Mouse (Mus musculus) forebrain, postnatal 0 days (tissue): ENCODE results near the gene Spns1. TPM values are rescaled to one million over a fixed set of nuclear protein-coding genes. Genes with fewer than 3 reads are reported as not detected.
"Not testable (repeated sequence)": the region's sequence is repeated elsewhere in the genome, so short reads cannot be mapped to it uniquely, and the experiment has no call there.

Source experiments
- ATAC-seq: fragments of 200-750 bp; cut with Nextera tagmentation; 2 replicates; pipeline ENCODE4 v1.8.0; 2017; ENCODE audit warnings: mild to moderate bottlenecking, moderate library complexity
- DNase-seq: peaks from one replicate; pipeline ENCODE4 v3.0.0-alpha.2; 2015
- H3K27ac ChIP-seq: fragments of 300-500 bp; sonication (generic); 2 replicates; pipeline ENCODE4 v1.5.1; 2014; ENCODE audit warnings: low read depth, mild to moderate bottlenecking, antibody characterized with exemption, low read length, moderate library complexity, mixed read lengths
- H3K27me3 ChIP-seq: fragments of 300-500 bp; sonication (generic); 2 replicates; pipeline ENCODE4 v1.6.1; 2014; ENCODE audit warnings: mild to moderate bottlenecking, low read length, mixed read lengths; ENCODE audit not compliant: insufficient read depth
- H3K36me3 ChIP-seq: fragments of 300-500 bp; sonication (generic); 2 replicates; pipeline ENCODE4 v1.6.1; 2014; ENCODE audit warnings: mild to moderate bottlenecking, moderate library complexity; ENCODE audit not compliant: insufficient read depth
- H3K4me1 ChIP-seq: fragments of 300-500 bp; sonication (generic); 2 replicates; pipeline ENCODE4 v1.6.1; 2014; ENCODE audit warnings: antibody characterized with exemption; ENCODE audit not compliant: insufficient read depth
- H3K4me2 ChIP-seq: fragments of 300-500 bp; sonication (generic); 2 replicates; pipeline ENCODE4 v1.6.1; 2014; ENCODE audit warnings: low read depth, mild to moderate bottlenecking, moderate library complexity
- H3K4me3 ChIP-seq: fragments of 300-500 bp; sonication (generic); 2 replicates; pipeline ENCODE4 v1.5.1; 2014; ENCODE audit warnings: low read depth, low read length, mixed read lengths
- H3K9ac ChIP-seq: fragments of 300-500 bp; sonication (generic); 2 replicates; pipeline ENCODE4 v1.6.1; 2014; ENCODE audit warnings: mild to moderate bottlenecking
- H3K9me3 ChIP-seq: fragments of 300-500 bp; sonication (generic); 2 replicates; pipeline ENCODE4 v1.6.1; 2016; ENCODE audit warnings: low read length
- CTCF ChIP-seq: sonication (generic); IDR thresholded peaks from 2 replicates; pipeline ENCODE4 v1.5.1; 2016; ENCODE audit warnings: antibody characterized with exemption, control low read depth, low read depth
- WGBS: fragments of 180-500 bp; shearing (Covaris S2); extraction: QIAGEN DNeasy Blood & Tissue Kit; methylation state at CpG from one replicate; pipeline ENCODE4 v1.1.7; 2014; 5-methylcytosine and 5-hydroxymethylcytosine counted together
- microRNA-seq, 2 experiments: library from miRNA; unstranded; fragments of <30 nt; microRNA quantifications; one replicate each; pipeline ENCODE4; 2016
- polyA plus RNA-seq: library from polyadenylated mRNA; unstranded; fragments of >200 nt; fragmentation: Nextera tagmentation; extraction: Ambion mirVana; gene quantifications from 2 replicates; pipeline ENCODE4 v1.2.1, GENCODE M21; 2015
- total RNA-seq: library from RNA; depleted of rRNA; stranded (reverse); fragments of >200 nt; gene quantifications from 2 replicates; pipeline ENCODE4 v1.2.3, GENCODE M21; 2014; rRNA removed

Gene Spns1
- total and polyA plus RNA-seq, 2 experiments from 2014 or later = 78.4 to 102 TPM

DNA sequence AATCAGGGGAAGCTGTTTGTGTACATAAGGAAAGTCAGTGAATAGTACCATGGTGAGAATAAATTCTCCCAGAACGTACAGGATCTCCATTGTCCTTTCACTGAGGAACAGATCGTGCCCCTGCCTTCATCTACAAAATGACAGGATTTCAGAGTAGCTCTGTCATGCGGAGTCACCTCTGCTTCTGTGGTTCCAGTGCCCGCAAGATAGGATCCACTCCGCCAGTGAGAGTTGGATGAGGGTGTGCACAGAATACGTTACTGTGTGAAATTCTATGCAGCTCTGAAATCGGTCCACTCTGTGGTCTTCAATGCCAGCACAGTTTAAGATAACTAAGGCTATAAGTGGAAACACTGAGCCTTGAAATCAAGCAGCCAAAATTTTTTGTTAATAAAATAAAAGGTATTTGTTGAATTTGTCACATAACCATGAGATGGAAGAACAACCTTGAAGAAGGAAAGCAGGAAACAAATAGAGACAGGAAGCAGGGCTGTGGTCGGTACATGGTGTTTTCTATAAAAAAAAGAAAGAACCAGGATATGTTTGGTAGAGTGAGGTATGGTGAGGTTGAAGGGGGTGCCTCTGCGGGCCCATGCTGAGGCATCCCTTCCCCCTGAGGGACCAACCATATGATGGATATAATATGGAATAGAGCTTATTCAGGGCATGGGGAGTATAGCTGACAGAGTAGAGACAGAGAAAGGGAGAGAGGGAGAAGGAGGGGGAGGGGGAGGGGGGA lies 47.2 kb downstream of the Spns1 start:
- no peaks in the 10 kb centered on the region for H3K4me1 ChIP-seq
- no peak overlapping the region for H3K9ac ChIP-seq
- no peak overlapping the region for H3K4me2 ChIP-seq
- no peaks in the 10 kb centered on the region for H3K9me3 ChIP-seq
- H3K27me3 ChIP-seq = peaks cover 5% of the 10 kb centered on the region
- no peak for TF ChIP-seq CTCF
- 92% methylated on average over 9 of the region's 9 CpGs for WGBS
- no peak overlapping the region for H3K4me3 ChIP-seq
- ATAC-seq (no peak), DNase-seq (no peak)
- H3K27ac ChIP-seq = no peak overlapping the region
- H3K36me3 ChIP-seq = no peaks in the 10 kb centered on the region

DNA sequence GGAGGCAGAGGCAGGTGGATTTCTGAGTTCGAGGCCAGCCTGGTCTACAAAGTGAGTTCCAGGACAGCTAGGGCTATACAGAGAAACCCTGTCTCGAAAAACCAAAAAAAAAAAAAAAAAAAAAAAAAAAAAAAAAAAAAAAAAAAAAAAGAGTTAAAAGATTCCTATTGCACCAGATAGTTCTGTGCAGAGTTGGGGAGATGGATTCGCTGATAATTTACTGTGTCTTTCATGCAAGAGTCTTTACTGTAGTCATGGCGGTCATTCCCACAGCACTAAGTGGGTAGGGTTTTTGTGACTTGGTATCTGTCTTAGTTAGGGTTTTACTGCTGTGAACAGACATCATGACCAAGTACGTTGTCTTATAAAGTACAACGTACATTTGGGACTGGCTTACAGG lies 48.4 kb downstream of the Spns1 start:
- 90% methylated on average over 5 of the region's 6 CpGs for WGBS
- DNase-seq, H3K9me3 ChIP-seq, H3K4me1 ChIP-seq, ATAC-seq, H3K4me3 ChIP-seq, H3K9ac ChIP-seq, H3K27ac ChIP-seq, H3K27me3 ChIP-seq, H3K4me2 ChIP-seq, H3K36me3 ChIP-seq: not testable (repeated sequence)

DNA sequence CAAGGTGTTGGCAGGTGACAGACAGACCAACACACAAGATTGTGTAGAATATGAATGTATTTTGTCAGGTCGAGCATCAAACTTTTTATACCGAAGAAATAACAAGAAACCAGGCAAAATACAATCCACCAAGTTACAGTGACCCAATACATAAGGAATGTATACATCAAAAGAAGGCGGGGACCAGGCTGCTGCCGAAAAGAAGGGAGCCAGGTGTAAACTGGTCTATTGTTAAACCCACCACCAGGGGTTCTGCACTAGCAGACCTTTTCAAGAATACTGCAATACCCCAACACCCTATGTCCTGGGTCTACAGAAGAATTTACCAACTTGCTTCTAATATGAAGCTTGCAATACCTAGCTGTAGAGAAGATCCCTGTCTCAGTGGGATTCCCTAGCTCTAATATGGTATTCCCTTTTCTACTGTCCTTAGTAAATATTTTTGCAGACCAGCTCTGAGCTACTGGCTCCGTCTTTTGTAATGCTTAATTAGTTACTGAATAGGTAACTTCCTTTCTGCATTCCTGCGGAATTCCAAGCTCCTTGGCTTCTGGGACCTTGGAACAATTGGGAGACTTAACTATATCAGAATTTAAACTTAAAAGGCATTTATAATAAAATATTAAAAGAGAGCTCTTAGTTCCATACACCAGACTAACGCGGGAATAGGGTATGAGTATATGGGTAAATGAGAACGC lies 51.5 kb downstream of the Spns1 start:
- not testable (repeated sequence) for H3K27ac ChIP-seq, H3K27me3 ChIP-seq, H3K4me2 ChIP-seq, ATAC-seq, H3K4me3 ChIP-seq, H3K4me1 ChIP-seq, DNase-seq, H3K9ac ChIP-seq, H3K36me3 ChIP-seq, H3K9me3 ChIP-seq
- WGBS = 21% methylated on average over 9 of the region's 9 CpGs

DNA sequence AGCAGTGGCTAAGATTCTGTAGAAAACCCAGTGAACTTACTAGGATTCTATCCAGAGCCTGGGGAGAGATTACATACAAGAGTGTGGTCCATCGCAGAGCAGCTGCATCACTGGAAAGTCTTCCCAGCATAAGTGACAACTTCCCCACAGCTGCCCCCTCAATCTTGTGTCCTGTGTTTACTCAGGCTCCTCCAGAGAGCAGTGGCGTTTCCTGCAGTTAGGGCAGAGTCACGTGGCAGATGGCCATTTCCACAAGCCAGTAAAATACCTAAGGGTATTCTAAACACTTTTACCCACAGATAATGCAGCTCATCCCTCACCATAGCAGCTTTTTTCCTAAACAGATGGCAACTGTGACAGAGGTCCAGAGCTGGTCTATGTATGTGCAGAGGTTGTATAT lies 52.5 kb downstream of the Spns1 start:
- no peak for DNase-seq
- H3K27ac ChIP-seq = no peak overlapping the region
- WGBS = 49% methylated on average over 3 of the region's 3 CpGs
- no peak overlapping the region for H3K4me2 ChIP-seq
- no peaks in the 10 kb centered on the region for H3K9me3 ChIP-seq
- no peaks in the 10 kb centered on the region for H3K36me3 ChIP-seq
- H3K4me1 ChIP-seq = no peaks in the 10 kb centered on the region
- no peak for TF ChIP-seq CTCF
- no peak for ATAC-seq
- peaks cover 5% of the 10 kb centered on the region for H3K27me3 ChIP-seq
- no peak overlapping the region for H3K9ac ChIP-seq
- H3K4me3 ChIP-seq = no peak overlapping the region

DNA sequence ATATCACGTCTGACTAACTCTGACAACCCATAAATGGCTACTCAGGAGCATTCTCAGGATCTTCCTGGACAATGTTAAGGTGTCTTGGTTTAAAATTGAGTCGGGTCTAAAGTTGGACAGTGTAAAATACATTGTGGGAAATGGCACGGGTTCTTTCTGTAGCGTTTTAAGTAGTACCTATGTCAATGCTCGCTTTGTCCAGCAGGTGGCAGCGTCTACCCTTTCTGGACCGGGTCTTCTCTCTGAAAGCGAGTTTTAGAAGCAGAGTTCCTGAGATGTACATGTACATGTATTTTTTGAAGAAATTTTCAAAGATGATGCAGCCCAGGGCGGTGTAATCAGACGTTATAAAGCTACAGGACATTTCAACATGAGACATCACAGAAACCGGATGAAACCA lies 53.5 kb downstream of the Spns1 start:
- Histone ChIP-seq H3K27ac (no peak overlapping the region), H3K4me2 (no peak overlapping the region), H3K36me3 (no peaks in the 10 kb centered on the region), H3K27me3 (peaks cover 5% of the 10 kb centered on the region), H3K4me3 (no peak overlapping the region), H3K4me1 (no peaks in the 10 kb centered on the region), H3K9ac (no peak overlapping the region), H3K9me3 (no peaks in the 10 kb centered on the region)
- peak; percentile 91 for TF ChIP-seq CTCF
- peak; percentile 93 for DNase-seq
- peak; percentile 50; the same call in 1 of the 2 replicates for ATAC-seq
- WGBS = 6% methylated on average over 11 of the region's 11 CpGs

Small RNA genes within 50 kb of the gene (microRNA-seq; reads per million reads assigned to microRNA genes)
- gene Mir7058 = 0 reads per million in 2 experiments

Other genes with a start within 250 kb of the Spns1 start
- 70.6 and 81.4 TPM in 2 replicates for gene Xpo6, start 176.9 kb downstream of the Spns1 start, total RNA-seq
- gene Xpo6, start 176.9 kb downstream of the Spns1 start, polyA plus RNA-seq = 29.8 and 42.8 TPM in 2 replicates
- gene Sbk1, start 104.8 kb downstream of the Spns1 start, total RNA-seq = 445 and 497 TPM in 2 replicates
- gene Sbk1, start 104.8 kb downstream of the Spns1 start, polyA plus RNA-seq = 204 and 224 TPM in 2 replicates
- gene Lat, start 7.9 kb downstream of the Spns1 start, total RNA-seq = 1.4 and 1.7 TPM in 2 replicates
- gene Lat, start 7.9 kb downstream of the Spns1 start, polyA plus RNA-seq = 0.15 and 0.38 TPM in 2 replicates
- 5.2 and 6.3 TPM in 2 replicates for gene Nfatc2ip, start 19.3 kb upstream of the Spns1 start, total RNA-seq
- 2.2 and 2.4 TPM in 2 replicates for gene Nfatc2ip, start 19.3 kb upstream of the Spns1 start, polyA plus RNA-seq
- gene Cd19, start 37.4 kb upstream of the Spns1 start, total RNA-seq = 0.67 TPM in 1 of 2 replicates, not detected in the other
- gene Cd19, start 37.4 kb upstream of the Spns1 start, polyA plus RNA-seq = not detected in 2 replicates
- 26.1 and 26.4 TPM in 2 replicates for gene Rabep2, start 51.3 kb upstream of the Spns1 start, total RNA-seq
- 17.3 and 19.3 TPM in 2 replicates for gene Rabep2, start 51.3 kb upstream of the Spns1 start, polyA plus RNA-seq
- gene Atp2a1, start 85.7 kb upstream of the Spns1 start, total RNA-seq = 0.24 and 0.54 TPM in 2 replicates
- gene Atp2a1, start 85.7 kb upstream of the Spns1 start, polyA plus RNA-seq = 0.10 and 0.45 TPM in 2 replicates
- gene Sh2b1, start 98.0 kb upstream of the Spns1 start, total RNA-seq = 31.0 and 35.4 TPM in 2 replicates
- 66.0 and 70.4 TPM in 2 replicates for gene Sh2b1, start 98.0 kb upstream of the Spns1 start, polyA plus RNA-seq
- 75.9 and 76.5 TPM in 2 replicates for gene Tufm, start 109.9 kb upstream of the Spns1 start, total RNA-seq
- 97.6 and 102 TPM in 2 replicates for gene Tufm, start 109.9 kb upstream of the Spns1 start, polyA plus RNA-seq
- 60.5 and 89.0 TPM in 2 replicates for gene Atxn2l, start 126.0 kb upstream of the Spns1 start, total RNA-seq
- gene Atxn2l, start 126.0 kb upstream of the Spns1 start, polyA plus RNA-seq = 39.5 and 56.8 TPM in 2 replicates
- 113 and 137 TPM in 2 replicates for gene Eif3c, start 189.0 kb upstream of the Spns1 start, total RNA-seq
- gene Eif3c, start 189.0 kb upstream of the Spns1 start, polyA plus RNA-seq = 200 and 205 TPM in 2 replicates
- gene Apobr, start 207.5 kb upstream of the Spns1 start, total RNA-seq = 0.08 and 0.33 TPM in 2 replicates
- 0.16 and 0.39 TPM in 2 replicates for gene Apobr, start 207.5 kb upstream of the Spns1 start, polyA plus RNA-seq
- gene Cln3, start 208.4 kb upstream of the Spns1 start, total RNA-seq = 26.9 and 29.0 TPM in 2 replicates
- gene Cln3, start 208.4 kb upstream of the Spns1 start, polyA plus RNA-seq = 22.1 and 23.8 TPM in 2 replicates
- not detected in 2 replicates for gene Il27, start 217.5 kb upstream of the Spns1 start, total RNA-seq
- not detected in 2 replicates for gene Il27, start 217.5 kb upstream of the Spns1 start, polyA plus RNA-seq